Mouse (Mus musculus): Measurements from ENCODE around the gene Alpl.

- TF ChIP-seq CTCF (IDR thresholded peaks at IDR 0.05; ENCODE audit: extremely low read depth, insufficient read depth, insufficient read length, insufficient replicate concordance), result no peak
- TF ChIP-seq POLR2A (IDR thresholded peaks at IDR 0.05; ENCODE audit: low read depth, low read length), result no peak
These were observed 64.3 kb downstream of the Alpl start for GRCm38 (mm10) chr4:137731891-137732290.

Data from spleen, adult 2 months (tissue).